Mouse (Mus musculus): ENCODE results near the gene 3425401B19Rik.
A peak's percentile ranks its signal among the peaks of the same experiment; 100 is the strongest.

Gene 3425401B19Rik

DNA sequence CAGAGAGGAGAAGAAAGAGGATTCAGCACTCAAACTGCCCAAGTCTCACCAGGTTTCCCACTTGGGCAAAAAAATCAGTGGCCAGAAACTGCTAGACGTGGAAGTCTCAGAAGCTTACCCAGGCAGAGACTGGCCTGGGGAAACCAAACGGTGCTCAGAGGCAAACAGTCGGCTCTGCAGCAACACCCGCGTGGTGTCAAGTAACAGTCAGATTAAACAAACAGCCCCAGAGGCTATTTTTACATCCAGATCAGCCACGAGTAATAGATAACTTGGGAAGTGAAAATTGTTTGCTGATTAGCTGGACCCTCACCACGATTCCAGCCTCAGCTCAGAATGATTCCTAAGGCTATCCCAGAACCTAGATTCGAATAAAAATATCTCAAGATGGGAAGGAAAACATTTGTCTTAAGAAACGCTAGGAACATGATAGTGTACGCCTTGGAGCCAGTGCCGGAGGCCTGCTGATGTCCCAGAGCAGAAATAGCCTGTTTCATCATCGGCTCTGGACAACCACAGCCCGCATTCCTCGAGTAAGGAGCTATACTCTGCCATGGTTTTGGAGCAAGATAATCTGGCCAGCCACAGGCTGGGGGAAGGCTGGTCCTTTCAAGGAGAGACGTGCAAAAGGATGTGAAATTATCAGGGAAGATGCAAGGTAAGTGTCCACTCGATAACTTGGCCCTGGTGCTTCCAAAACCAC lies at the start of gene 3425401B19Rik:
Gene 3425401B19Rik, minus strand, starts transcription at position 170 of the 703 bp plus-strand sequence.
- no peak for DNase-seq (ENCODE audit: low read depth)

DNA sequence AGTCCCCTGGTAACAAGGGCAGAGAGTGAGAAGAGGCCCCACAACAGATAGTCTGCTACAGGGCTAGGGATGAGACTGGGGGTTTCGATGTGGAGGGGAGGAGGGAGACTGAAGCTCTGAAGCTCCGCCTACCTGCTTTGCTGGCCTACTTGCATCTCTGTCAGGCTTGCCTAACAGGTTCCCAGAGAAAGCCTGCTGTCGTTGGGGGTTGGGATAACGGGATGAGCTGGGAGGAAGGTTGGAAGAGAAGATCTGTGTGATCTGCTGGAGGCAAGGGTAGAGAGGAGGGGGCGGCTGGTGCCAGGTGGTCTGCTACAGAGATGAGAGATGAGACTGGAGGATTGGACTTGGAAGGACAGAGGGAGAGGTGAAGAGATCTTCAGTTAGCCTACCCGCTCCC lies 47.9 kb upstream of the 3425401B19Rik start:
- DNase-seq (ENCODE audit: low read depth) = no peak

DNA sequence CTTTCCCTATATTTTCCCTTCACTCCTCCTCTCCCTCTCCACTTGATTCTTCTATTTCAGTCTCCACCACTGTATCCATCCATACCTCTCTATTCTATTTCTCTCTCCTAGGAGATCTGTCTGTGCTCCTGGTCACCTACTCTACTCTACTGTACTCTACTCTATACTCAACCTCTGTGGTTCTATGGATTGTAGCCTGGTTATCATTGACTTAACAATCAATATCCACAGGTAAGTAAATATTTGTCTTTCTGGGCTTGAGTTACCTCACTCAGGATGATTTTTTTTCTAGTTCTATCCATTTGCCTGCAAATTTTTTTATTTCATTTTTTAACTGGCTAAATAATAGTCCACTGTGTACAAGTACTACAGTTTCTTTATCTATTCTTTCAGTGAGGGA lies 41.8 kb upstream of the 3425401B19Rik start:
- DNase-seq (ENCODE audit: low read depth) = no peak

DNA sequence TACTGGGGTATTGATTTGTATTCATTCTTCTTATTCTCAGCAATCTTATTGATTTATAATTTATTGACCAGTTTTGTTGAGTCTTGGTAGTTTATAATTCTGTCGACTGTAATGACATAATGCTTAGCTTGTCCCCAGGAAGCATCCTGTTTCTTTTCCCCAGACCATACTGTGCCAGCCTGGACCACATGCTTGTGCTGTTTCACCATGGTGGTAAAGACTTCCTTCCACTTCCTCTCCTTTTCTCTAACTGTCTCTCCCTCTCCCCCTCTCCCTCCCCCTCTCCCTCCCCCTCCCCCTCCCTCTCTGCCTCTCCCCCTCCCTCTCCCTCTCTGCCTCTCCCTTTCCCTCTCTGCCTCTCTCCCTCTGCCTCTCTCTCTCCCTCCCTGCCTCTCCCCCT lies 36.4 kb upstream of the 3425401B19Rik start:
- DNase-seq (ENCODE audit: low read depth) = no peak

DNA sequence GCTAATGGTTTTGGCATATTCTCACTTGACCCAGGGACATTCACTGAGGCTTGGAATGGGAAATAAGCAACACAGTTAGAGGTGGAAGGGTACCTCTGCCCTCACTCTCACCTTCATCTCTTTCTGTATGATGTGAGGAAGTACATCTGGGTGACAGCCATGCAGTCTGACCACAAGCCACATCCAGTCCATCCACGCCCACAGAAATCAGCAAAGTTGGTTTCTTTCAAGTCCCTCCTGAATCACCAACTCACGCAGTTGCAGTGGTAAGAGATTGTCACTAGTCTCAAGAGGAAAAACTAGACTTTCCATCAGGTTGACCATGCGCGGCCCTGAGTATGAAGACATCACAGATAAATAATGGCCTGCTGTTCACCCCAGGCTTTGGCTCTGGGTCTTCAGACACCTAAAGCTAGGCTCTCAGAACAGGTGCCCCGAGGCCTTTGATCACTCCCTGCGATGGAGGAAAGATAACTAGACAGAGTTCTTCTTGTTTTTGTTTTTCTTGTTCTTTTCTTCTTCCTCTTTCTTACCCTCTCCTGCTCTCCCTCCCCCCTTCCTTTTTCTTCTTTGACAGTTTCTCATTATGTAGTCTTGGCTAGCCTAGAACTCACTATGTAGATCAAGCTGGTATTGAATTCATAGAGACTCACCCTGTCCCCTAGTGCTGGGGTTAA lies 31.8 kb upstream of the 3425401B19Rik start:
- peak; percentile 66 for DNase-seq (ENCODE audit: low read depth)

DNA sequence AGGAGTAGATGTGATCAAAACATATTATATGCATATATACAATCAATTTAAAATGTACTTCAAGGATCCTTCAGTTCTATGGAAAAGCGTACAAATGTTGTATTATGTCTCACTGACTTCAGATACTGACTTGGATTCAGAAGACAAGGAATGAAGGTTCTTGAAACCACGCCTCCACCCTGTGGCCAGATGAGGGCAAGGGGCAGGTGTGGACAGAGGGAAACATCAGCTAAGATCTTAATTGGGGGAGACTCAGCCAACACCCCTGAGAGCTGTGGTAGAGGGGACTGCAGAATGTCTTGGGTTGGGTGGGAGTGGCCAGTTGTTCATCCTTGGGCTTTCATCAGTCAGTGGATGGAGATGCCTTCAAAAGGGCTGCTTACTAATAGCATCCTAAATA lies 30.4 kb upstream of the 3425401B19Rik start:
- DNase-seq (ENCODE audit: low read depth) = no peak

DNA sequence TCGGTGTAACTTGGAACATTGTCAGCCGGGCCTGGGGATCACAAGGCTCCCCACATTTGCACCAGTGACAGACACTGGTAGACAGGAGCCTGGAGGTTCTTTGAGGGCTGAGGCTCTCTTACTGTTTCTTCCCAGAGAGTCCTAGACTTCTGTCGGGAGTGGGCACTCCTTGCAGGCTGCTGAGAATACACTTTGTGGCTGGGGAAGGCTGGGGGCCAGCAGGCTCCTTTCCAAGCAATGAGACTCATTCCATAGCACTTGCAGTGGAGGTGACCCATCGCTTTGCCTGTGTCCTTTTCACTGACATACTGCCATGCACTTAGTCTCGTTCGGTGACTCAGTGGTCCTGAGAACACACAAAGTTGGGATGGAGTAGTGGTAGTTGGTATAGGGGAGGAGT lies 30.0 kb upstream of the 3425401B19Rik start:
- no peak for DNase-seq (ENCODE audit: low read depth)

DNA sequence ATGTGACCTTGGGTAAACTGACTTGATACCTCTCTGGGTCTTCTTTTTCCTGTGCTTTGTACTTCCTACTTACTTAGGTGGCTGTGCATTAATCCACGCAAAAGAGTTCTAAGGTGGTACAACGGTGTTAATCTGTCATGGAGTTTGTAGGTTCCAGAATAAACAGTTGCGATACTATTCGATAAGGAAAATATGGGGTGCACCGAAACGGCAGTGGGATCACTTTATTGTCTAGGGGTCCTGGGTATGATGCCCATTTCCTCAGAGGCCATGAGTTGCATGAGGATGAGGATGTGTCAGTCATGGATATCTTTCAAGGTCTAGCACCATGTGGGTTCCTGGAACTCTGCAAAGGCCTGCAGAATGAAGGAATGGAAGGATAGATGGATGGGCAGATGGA lies 24.8 kb upstream of the 3425401B19Rik start:
- no peak for DNase-seq (ENCODE audit: low read depth)

DNA sequence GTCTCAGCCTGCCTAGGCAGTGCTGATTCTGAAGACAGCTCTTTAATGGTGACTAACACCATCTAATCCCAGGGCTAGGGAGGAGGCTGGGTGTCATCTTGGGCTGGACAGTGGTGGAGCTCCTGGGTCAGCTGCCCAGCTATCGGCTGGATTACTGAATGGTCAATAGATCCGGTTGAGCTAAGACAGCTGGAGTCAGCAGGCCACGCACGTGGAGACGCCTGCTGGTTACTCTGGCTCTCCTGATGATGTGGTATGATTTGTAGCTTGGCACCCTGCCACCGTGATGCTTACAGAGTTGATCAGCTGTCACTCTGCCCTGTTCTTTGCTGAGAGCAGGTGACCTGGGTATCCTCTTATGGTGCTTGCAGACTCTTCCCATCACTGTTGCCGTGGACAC lies 23.7 kb upstream of the 3425401B19Rik start:
- no peak for DNase-seq (ENCODE audit: low read depth)

DNA sequence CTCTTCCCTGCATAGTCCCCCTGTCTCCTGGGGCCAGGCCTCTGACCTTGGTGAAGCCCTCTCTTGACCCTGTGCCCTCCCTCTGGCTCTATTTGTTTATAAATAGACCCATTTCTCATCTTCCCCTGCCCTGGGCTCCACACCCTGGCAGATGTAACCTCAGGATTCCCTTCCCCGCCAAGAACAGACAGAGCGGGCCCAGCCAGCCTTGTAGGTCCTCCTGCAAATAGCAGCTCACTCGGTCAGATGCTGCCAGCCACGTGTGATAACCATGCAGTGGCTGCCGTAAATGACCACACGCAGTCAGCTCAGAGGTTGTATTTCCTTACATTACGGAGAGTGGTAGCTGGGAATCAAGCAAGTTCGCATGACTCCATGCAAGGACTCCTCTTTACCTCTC lies 22.8 kb upstream of the 3425401B19Rik start:
- DNase-seq (ENCODE audit: low read depth) = no peak

DNA sequence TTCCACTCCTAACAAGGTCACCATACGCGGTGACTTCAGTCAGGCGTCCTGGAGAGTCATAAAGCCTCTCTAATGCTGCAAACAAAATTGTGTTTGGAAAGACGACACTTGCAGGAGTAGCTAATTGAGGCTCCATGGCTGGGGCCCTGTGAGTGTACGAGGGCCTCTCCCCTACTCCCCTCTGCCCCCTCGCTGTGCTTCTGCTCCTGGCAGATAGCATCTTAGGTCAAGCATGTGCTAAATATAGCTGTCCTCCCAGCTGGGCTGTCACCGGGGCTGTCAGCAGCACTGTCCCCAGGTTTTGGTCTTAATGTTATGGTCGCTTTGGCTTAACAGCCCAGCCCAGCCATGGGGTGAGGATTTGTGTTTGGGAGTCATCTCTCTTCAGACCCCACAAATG lies 15.9 kb upstream of the 3425401B19Rik start:
- no peak for DNase-seq (ENCODE audit: low read depth)

DNA sequence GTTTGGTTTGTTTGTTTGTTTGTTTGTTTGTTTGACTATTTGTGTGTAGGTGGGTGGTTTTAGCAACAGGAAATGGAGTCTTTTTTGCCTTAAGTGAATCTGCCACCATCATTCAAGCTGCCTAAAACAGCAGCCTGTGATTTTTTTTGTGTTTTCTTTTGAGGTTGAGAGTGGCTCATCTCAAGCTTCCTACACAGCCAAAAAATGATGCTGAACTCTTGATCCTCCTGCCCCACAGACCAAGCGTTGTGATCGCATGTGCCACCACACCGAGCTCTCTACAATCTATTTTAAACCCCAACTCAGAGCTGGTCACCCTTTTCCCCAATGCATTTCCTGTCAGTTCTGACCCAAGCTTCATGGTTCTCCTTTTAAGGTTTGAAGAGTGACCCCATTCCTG lies 13.5 kb upstream of the 3425401B19Rik start:
- DNase-seq (ENCODE audit: low read depth) = no peak

DNA sequence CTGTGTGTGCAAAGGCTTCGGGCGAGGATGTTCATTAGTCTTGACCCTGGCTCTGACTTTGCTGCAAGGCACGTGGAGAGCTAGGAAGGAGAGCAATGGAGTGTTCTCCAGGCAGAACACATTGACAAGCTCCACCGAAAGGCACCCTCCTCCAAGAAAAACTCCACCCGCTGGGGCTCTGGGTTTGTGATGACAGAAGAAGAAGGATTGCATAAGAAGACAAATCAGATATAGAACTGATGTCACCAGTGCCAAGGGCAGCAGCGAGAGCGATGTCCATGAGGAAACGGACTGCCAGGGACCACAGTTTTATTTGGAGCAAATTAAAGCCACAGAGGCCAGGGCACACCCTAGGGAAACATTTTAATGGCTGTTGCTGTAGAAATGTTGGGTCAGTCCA lies 12.7 kb upstream of the 3425401B19Rik start:
- no peak for DNase-seq (ENCODE audit: low read depth)

DNA sequence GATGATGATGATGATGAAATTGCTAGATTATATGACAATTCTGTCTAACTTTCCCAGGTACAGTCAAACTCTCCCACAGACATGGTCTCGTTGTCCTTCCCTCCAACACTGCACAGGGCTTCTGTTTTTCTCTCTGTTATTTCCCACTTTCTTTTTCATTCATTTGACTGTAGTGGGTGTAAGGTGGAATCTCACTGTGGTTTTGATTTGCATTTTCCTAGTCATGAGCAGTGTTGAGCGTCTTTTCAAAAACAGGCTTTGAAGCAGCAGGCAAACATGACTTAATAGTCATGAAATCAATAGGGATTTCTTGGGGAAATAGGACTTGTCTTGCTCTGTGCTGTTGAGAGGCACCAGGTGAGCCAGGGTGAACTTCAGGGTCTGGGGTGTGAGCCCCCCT lies 11.3 kb upstream of the 3425401B19Rik start:
- no peak for DNase-seq (ENCODE audit: low read depth)

DNA sequence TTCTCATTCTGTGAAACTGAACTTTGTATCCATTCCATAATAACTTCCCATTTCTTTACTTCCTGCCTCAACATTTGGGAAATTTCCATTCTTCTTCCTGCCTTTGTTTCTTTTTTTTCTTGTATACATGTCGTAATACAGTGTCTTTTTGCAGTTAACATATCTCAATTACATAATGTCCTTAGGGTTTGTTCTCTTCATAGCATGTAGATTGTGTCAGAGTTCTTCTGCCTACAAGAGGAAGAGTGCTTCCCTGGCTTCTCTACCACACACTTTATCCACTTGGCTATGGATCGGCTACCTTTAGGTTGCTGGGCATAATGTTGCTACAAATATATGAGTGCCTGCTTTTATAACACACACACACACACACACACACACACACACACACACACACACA lies 10.8 kb upstream of the 3425401B19Rik start:
- DNase-seq (ENCODE audit: low read depth) = no peak

DNA sequence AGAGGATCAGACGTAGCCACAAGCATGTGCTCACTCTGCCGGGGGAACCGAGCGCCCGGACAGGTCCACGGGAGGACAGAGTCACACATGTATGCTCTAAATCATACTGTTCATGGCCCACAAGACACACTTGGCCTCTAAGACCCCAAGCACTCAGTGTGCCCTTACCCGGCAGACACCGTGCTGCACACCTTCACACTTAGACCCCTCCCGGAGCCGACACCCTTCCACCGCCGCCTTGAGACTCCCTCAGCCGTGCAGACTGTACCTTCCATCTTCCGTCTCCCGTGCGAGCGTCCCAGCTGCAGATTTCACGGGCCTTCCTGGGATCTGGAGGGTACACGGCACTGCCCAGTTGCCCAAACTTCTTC lies 373 bp downstream of the 3425401B19Rik start:
- no peak for DNase-seq (ENCODE audit: low read depth)

DNA sequence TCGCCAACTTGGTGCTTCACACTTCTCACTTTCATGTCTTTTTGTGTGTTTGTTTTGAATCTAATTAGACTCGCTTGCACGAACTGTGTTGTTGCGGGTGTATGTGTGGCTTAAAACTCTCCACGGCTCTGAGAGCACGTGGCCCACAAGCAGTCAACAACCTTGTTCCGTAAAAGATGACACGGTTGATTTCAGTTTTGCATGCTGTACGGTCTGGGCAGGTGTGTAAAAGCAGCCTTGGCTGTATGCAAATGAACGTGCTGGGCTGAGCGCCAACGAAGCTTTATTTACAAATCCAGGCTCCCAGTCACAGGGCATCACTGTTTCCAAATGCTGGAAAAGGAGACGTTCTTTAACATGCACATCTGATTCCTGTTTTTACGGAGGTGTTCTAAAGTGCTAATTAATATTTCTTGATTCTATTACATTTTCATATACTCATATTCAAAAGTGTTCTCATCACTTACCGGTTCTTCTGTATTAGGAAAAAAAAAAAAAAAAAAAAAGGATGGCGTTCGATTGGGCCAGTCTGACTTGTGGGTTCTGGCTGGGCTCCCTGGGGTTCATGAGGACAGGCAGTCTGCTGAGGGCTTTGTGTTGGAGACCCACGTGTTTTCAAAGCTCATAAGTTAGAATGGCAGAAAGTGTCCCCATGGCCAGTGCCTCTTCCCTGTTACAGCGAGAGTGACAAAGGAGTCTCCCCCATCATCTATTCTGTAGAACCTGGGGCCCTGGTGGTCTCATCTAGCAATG lies 935 bp downstream of the 3425401B19Rik start:
- no peak for DNase-seq (ENCODE audit: low read depth)

DNA sequence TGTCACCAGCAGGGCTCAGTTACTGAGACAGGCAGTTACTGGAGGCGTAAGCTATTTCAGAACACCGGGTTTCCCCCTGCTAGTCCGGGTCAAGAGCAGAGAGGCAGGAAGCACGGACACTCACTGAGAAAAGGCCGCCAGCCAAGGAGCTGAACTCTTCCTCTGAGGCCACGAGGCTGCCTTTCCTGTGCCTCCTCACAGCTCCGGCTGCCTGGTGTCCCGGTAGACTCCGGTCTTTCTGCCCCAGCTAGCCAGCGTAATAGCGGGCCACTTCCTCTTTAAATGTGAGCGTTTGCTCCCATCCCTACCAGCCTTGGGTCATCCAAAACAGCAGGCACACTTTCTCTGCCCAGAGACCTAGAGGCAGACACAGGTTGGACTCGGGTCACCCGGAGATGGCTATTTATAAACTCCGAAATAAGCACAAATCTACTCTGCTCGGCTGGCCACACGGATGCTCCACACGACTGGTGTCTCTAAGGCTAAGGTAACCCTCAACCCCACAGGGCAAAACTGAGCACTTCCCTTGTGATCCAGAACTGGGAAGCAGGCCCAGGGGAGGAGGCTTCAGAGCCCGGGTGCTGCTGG lies 1.7 kb downstream of the 3425401B19Rik start:
- no peak for DNase-seq (ENCODE audit: low read depth)

DNA sequence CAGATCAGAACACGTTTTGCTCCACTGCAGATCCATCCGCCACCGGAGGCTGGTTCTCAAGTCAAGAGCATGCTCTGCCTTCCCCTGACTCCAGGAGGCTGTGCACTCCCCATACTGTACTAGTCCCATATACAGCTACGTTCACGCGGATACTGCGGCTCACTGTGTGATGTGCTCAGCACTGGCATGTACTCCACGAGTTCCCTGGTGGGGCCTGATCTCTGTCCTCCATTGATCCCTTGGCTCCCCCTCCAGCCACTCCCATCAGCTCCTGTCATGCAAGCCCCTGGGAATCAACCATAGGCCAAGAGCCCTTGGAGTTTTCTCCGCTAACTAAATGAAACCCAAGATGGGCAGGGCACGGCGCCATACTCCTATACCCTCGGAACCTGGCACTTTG lies 2.6 kb downstream of the 3425401B19Rik start:
- DNase-seq (ENCODE audit: low read depth) = no peak

DNA sequence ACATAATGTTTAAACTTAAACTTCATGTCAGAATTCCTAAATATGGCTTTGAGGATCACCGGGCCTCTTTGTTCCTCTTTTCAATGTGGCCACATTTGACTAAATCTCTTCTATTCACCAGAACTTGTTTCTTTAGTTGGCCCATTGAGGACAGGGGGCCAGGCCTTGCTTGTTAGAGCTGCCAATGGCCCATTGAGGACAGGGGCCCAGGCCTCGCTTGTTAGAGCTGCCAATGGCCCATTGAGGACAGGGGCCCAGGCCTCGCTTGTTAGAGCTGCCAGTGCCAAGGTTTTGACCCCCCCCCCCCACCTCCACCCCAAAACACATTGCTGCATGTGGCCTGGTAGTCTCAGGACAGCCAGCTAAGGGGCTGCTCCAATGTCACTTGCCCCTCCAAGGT lies 3.5 kb downstream of the 3425401B19Rik start:
- no peak for DNase-seq (ENCODE audit: low read depth)

DNA sequence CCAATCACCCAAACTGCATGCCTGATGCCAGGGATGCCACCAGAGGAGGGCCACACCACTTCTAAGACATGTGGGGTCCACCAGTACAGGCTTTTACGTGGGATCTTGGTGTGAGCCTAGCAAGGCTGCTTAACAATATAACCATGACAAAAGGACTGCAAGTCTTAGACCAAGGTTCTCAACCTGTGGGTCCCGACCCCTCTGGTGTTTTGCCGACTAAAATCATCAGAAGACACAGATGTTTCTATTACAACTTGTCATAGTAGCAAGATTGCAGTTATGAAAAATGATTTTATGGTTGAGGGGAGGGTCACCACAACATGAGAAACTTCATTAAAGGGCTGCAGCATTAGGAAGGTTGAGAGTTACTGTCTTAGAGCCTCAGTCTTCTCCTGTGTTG lies 6.5 kb downstream of the 3425401B19Rik start:
- no peak for DNase-seq (ENCODE audit: low read depth)

DNA sequence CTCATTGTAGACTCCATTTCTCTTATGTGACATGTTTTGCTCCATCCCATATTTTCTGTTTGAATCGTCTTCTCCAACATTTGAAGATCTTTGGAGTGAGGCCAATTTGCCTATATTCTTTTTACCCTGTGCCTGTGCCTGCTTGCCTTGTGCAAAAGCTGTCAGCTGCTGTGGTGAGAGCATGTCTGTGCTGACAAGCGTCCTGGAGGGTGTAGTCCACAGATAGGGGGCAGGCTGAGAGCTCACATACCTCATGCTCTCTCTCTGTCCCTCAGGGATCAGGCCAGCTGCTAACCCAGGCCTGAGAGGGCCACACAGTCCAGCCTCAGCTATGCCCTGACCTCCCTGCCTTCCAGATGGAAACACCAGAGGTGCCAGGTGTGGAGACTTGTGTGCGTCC lies 11.9 kb downstream of the 3425401B19Rik start:
- DNase-seq (ENCODE audit: low read depth) = no peak

DNA sequence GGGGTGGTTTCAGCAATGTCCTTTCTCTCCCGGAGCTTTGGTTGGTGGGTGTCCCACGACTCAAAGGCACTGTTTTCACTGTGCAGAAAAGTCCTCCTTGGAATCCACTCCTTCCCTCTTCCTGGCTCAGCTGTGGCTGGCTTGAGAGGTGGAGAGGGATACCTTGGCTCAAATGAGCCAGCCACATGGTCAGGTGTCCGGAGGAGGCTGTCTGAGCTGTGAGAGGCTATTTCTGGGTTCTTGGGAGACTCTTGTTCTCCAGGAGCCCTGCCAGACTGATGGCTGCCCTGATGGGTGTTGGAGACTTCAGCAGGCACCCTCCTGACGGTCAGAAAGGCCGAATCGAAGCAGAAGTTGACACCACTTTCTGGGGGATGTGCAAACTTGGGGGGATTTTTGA lies 22.0 kb downstream of the 3425401B19Rik start:
- DNase-seq (ENCODE audit: low read depth) = no peak
